Mouse (Mus musculus) CH12.LX (cell line): ENCODE data around the gene Btbd9. TPM values are rescaled to one million over a fixed set of nuclear protein-coding genes. Genes with fewer than 3 reads are reported as not detected.

Source experiments
- DNase-seq: peaks from one replicate; pipeline ENCODE4 v3.0.0-alpha.2; 2013; ENCODE audit errors: extremely low read depth
- H3K27ac ChIP-seq: 2 replicates; pipeline ENCODE4 v1.5.1; 2012; ENCODE audit warnings: low read depth, mild to moderate bottlenecking, control low read depth, moderate library complexity; ENCODE audit not compliant: insufficient read depth
- H3K27me3 ChIP-seq: replicated peaks from 2 replicates; pipeline ENCODE3; 2012; ENCODE audit warnings: inconsistent platforms
- H3K36me3 ChIP-seq, 2 experiments: replicated peaks in 1 of 2; 2 replicates each; pipeline versions ENCODE3 to v1.6.1; 2012; ENCODE audit warnings: inconsistent platforms in 1 of 2, low read length in 1 of 2, mild to moderate bottlenecking in 1 of 2, mixed read lengths in 1 of 2, moderate library complexity in 1 of 2; ENCODE audit not compliant: control insufficient read depth in 1 of 2, insufficient read depth in 1 of 2
- H3K4me1 ChIP-seq, 2 experiments: 2 replicates each; pipeline ENCODE4 v1.6.1; 2012; ENCODE audit warnings: inconsistent platforms in 1 of 2, moderate library complexity in 1 of 2; ENCODE audit not compliant: insufficient read depth in 2 of 2, control insufficient read depth in 1 of 2
- H3K4me2 ChIP-seq: 2 replicates; pipeline ENCODE4 v1.6.1; 2012; ENCODE audit warnings: low read depth, mild to moderate bottlenecking, control low read depth; ENCODE audit not compliant: poor library complexity, insufficient read depth, severe bottlenecking
- H3K4me3 ChIP-seq, 3 experiments: fragments of 150-350 bp in 1 of 3; sonication (generic) in 1 of 3; replicated peaks in 1 of 3; 2 replicates each; pipeline versions ENCODE3 to v1.5.1; 2011 to 2012; ENCODE audit warnings: low read depth in 2 of 3, low read length in 2 of 3, mild to moderate bottlenecking in 2 of 3, moderate library complexity in 2 of 3, control low read depth in 1 of 3, improper control_type of control experiment in 1 of 3, inconsistent platforms in 1 of 3, mixed read lengths in 1 of 3; ENCODE audit not compliant: poor library complexity in 1 of 3
- H3K79me2 ChIP-seq: replicated peaks from 2 replicates; pipeline ENCODE4 v1.6.1; 2012; ENCODE audit warnings: mild to moderate bottlenecking, moderate library complexity; ENCODE audit not compliant: control insufficient read depth, poor library complexity, insufficient read depth, severe bottlenecking; ENCODE audit errors: extremely low read depth
- H3K9ac ChIP-seq: 2 replicates; pipeline ENCODE4 v1.6.1; 2012; ENCODE audit warnings: low read depth, mild to moderate bottlenecking, control low read depth, moderate library complexity; ENCODE audit not compliant: insufficient read depth
- H3K9me3 ChIP-seq: replicated peaks from 2 replicates; pipeline ENCODE3; 2012; ENCODE audit warnings: low read length, inconsistent platforms, mixed read lengths
- CHD2 ChIP-seq: IDR thresholded peaks from 2 replicates; pipeline ENCODE4 v1.6.1; 2011; ENCODE audit warnings: low read length, improper control_type of control experiment
- CTCF ChIP-seq, 2 experiments: IDR thresholded peaks in 1 of 2; conservative IDR thresholded peaks in 1 of 2; 2 replicates each; pipeline ENCODE4 v1.5.1; 2011 to 2012; ENCODE audit warnings: low read depth in 2 of 2, low read length in 2 of 2, improper control_type of control experiment in 1 of 2, inconsistent platforms in 1 of 2, mild to moderate bottlenecking in 1 of 2, moderate library complexity in 1 of 2
- E2F4 ChIP-seq: IDR thresholded peaks from 2 replicates; pipeline ENCODE4 v1.6.1; 2011; ENCODE audit warnings: low read depth, low read length, improper control_type of control experiment; ENCODE audit not compliant: insufficient replicate concordance
- ETS1 ChIP-seq: conservative IDR thresholded peaks from 2 replicates; pipeline ENCODE4 v1.6.1; 2012; ENCODE audit warnings: low read depth, mild to moderate bottlenecking, inconsistent platforms, low read length, improper control_type of control experiment, moderate library complexity
- GABPA ChIP-seq: IDR thresholded peaks from 2 replicates; pipeline ENCODE4 v1.6.1; 2012; ENCODE audit warnings: low read depth, low read length, improper control_type of control experiment, inconsistent platforms; ENCODE audit not compliant: insufficient replicate concordance
- JUND ChIP-seq: conservative IDR thresholded peaks from 2 replicates; pipeline ENCODE4 v1.6.1; 2011; ENCODE audit warnings: low read depth, low read length, improper control_type of control experiment
- KAT2A ChIP-seq: IDR thresholded peaks from 2 replicates; pipeline ENCODE4 v1.6.1; 2012; ENCODE audit warnings: low read length, improper control_type of control experiment, inconsistent platforms; ENCODE audit not compliant: insufficient replicate concordance
- MYC ChIP-seq: IDR thresholded peaks from 2 replicates; pipeline ENCODE4 v1.6.1; 2011; ENCODE audit warnings: low read depth, mild to moderate bottlenecking, improper control_type of control experiment, low read length
- NRF1 ChIP-seq: IDR thresholded peaks from 2 replicates; pipeline ENCODE4 v1.6.1; 2014; ENCODE audit warnings: low read depth, mild to moderate bottlenecking, inconsistent platforms, low read length, improper control_type of control experiment, moderate library complexity
- PAX5 ChIP-seq: IDR thresholded peaks from 2 replicates; pipeline ENCODE4 v1.6.1; 2012; ENCODE audit warnings: low read length, inconsistent platforms, mixed read lengths
- RAD21 ChIP-seq: IDR thresholded peaks from 2 replicates; pipeline ENCODE4 v1.6.1; 2011; ENCODE audit warnings: low read depth, mild to moderate bottlenecking, low read length, improper control_type of control experiment, moderate library complexity
- RCOR1 ChIP-seq: conservative IDR thresholded peaks from 2 replicates; pipeline ENCODE4 v1.6.1; 2012; ENCODE audit warnings: low read depth, mild to moderate bottlenecking, inconsistent platforms, low read length, improper control_type of control experiment
- SIN3A ChIP-seq: IDR thresholded peaks from 2 replicates; pipeline ENCODE4 v1.6.1; 2012; ENCODE audit warnings: low read length, improper control_type of control experiment, inconsistent platforms
- SMC3 ChIP-seq: IDR thresholded peaks from 2 replicates; pipeline ENCODE4 v1.6.1; 2011; ENCODE audit warnings: low read depth, low read length, improper control_type of control experiment
- TBP ChIP-seq: conservative IDR thresholded peaks from 2 replicates; pipeline ENCODE4 v1.6.1; 2011; ENCODE audit warnings: low read depth, low read length, improper control_type of control experiment
- TCF12 ChIP-seq: IDR thresholded peaks from 2 replicates; pipeline ENCODE4 v1.6.1; 2014; ENCODE audit warnings: low read depth, mild to moderate bottlenecking, inconsistent platforms, low read length, improper control_type of control experiment
- USF1 ChIP-seq: IDR thresholded peaks from 2 replicates; pipeline ENCODE4 v1.6.1; 2014; ENCODE audit warnings: low read depth, mild to moderate bottlenecking, inconsistent platforms, low read length, improper control_type of control experiment
- ZNF384 ChIP-seq: IDR thresholded peaks from 2 replicates; pipeline ENCODE4 v1.6.1; 2012; ENCODE audit warnings: low read depth, low read length, improper control_type of control experiment, inconsistent platforms
- dilution Hi-C: fragments of 300-500 bp; cut with MboI; formaldehyde crosslinking; loops from 2 replicates; pipeline ENCODE4 v1.14.3; 2020; ENCODE audit warnings: low sequenced_read_pairs; ENCODE audit not compliant: extremely low pct_unique_long_range_greater_than_20kb, extremely low pct_ligation_motif_present
- in situ Hi-C: fragments of 300-500 bp; cut with MboI; formaldehyde crosslinking; loops from 3 replicates; pipeline ENCODE4 v1.14.3; 2019; ENCODE audit warnings: low sequenced_read_pairs, low pct_ligation_motif_present, low pct_unique_long_range_greater_than_20kb, mixed read lengths
- polyA plus RNA-seq: library from polyadenylated mRNA; unstranded; fragments of >175 nt; gene quantifications from 2 replicates; pipeline ENCODE4 v1.2.1, GENCODE M21; 2012; ENCODE audit warnings: low read depth; ENCODE audit not compliant: insufficient read length
- total RNA-seq, 2 experiments: library from RNA; depleted of rRNA; stranded (reverse); fragments of 300-350 nt in 1 of 2; fragments of >200 nt in 1 of 2; gene quantifications; 2 replicates each; pipeline ENCODE4 v1.2.3; 2012 to 2014

Btbd9 gene
- total and polyA plus RNA-seq, 3 experiments: 19.3 to 25.4 (median 20.0) TPM

DNA sequence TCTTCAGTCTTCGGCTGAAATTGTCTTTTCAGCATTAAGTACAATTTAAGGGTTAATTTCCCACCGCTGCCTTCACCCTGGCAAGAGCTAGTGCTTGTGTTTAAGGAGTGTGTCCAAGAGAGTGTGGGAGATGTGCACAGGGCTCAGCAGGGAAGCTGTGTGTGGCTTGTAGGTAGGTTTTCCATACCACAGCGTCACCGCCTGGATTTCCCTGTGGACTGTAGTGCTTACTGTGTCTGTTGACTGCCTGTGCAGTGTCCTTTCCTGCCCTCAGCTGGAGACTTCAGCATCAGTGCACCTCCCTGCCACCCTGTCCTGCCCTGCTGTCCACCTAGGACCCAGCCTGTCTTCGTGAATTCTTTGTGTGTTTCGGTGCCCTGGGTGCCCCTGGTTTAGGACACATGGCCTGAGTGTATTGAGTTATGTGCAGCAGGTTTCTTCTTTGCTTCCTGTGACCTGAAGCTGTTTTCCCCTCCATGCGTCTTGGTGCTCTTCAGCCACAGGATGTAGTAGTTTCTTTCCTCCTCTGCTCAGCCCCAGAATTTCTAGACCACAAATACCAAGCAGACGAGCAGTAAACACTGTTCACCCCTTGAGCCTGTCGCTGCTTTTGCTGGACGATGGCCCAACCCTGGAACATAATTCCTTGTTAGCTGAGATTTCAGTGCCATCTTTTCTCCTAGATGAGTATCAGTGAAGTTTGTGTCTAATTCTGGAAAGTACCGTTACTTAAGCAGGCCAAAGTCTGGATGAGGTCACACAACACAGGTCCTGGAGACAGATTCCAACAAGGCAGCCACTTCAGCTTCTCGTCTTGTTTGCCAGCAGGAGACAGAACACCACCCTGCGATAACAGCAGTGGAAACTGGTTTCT lies 376.7 kb downstream of the Btbd9 start:
- dilution Hi-C loops (no loop called here), in situ Hi-C loops (no loop called here)
- no peak for DNase-seq
- no peak overlapping the region for H3K9ac ChIP-seq
- H3K4me3 ChIP-seq: no peak overlapping the region
- H3K27me3 ChIP-seq: no peaks in the 10 kb centered on the region
- peaks cover 11 to 80% of the 10 kb centered on the region in 2 experiments for H3K36me3 ChIP-seq
- no peaks in the 10 kb centered on the region for H3K79me2 ChIP-seq
- H3K4me2 ChIP-seq: no peak overlapping the region
- no peak overlapping the region for H3K27ac ChIP-seq
- peaks cover 12 to 41% of the 10 kb centered on the region in 2 experiments for H3K4me1 ChIP-seq
- H3K9me3 ChIP-seq: no peaks in the 10 kb centered on the region
- TF ChIP-seq GABPA: no peak
- no peak for TF ChIP-seq MYC
- no peak for TF ChIP-seq CTCF (conservative IDR thresholded peaks at IDR 0.05 in 1 of 2, IDR thresholded peaks at IDR 0.05 in 1 of 2; ENCODE audit: low read depth in 2 of 2, low read length in 2 of 2)
- no peak for TF ChIP-seq ZNF384
- TF ChIP-seq ETS1: no peak
- no peak for TF ChIP-seq RAD21
- no peak for TF ChIP-seq SIN3A
- no peak for TF ChIP-seq NRF1
- no peak for TF ChIP-seq SMC3
- TF ChIP-seq CHD2: no peak
- no peak for TF ChIP-seq KAT2A
- no peak for TF ChIP-seq RCOR1
- TF ChIP-seq TCF12: no peak
- no peak for TF ChIP-seq TBP

DNA sequence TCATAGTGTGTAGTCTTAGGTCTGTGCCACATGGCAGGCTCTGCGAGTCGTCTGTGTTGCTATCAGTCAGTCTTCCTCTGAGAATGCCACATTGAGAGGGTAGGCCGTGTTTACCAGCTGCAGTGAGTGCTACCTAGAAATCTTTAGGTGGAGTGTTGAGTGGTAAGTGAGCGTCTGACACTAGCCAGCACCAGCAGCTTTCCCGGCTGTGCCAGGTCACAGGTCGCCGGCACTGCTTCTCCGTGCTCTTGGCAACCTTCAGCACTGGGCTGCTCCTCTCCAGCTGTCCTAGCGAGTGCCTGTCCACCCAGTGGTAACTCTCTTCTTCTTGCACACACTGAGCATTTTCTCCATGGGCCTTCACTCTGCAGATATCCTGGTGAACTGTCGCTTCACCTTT lies 377.9 kb downstream of the Btbd9 start:
- in situ Hi-C loops: no loop called here
- H3K9ac ChIP-seq: no peak overlapping the region
- H3K4me1 ChIP-seq: peaks cover 12 to 41% of the 10 kb centered on the region in 2 experiments
- no peaks in the 10 kb centered on the region for H3K79me2 ChIP-seq
- H3K9me3 ChIP-seq: no peaks in the 10 kb centered on the region
- H3K4me2 ChIP-seq: no peak overlapping the region
- no peak overlapping the region for H3K27ac ChIP-seq
- H3K4me3 ChIP-seq: no peak overlapping the region
- no peak for DNase-seq
- no peak for TF ChIP-seq KAT2A
- TF ChIP-seq PAX5: no peak
- TF ChIP-seq JUND: no peak
- TF ChIP-seq ZNF384: no peak
- no peak for TF ChIP-seq GABPA
- no peak for TF ChIP-seq USF1
- TF ChIP-seq SIN3A: no peak
- no peak for TF ChIP-seq E2F4
- TF ChIP-seq, all 38 proteins: peak for 0
- dilution Hi-C loops: no loop called here
- H3K36me3 ChIP-seq: peaks cover 14 to 82% of the 10 kb centered on the region in 2 experiments
- no peaks in the 10 kb centered on the region for H3K27me3 ChIP-seq
